Mouse (Mus musculus): ENCODE data around the gene Bean1.
A peak's percentile ranks its signal among the peaks of the same experiment; 100 is the strongest.

DNA sequence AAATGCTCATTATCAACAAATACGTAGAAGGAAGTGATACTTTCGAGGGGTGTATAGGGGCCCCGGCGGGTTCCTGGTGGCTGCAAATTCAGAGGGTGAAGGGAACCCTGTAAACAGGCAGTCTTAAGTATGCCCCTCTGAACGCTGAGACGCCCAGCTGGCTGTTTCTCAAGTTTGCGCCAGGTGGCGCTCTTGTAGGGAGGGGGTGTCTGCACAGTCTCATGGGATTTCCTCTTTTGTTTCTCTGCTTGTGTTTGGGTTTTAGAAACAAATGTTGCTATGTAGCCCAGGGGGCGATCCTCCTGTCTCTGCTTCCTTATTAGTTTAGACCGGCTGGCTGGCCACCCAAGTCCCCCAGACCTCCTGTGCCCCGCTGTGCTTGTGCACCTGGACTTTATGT, 48.8 kb downstream of the Bean1 start:
- TF ChIP-seq CTCF (IDR thresholded peaks at IDR 0.05; ENCODE audit: extremely low read depth, insufficient read length, insufficient replicate concordance, low read depth, low read length): peak; percentile 60; the same call in 1 of the 2 replicates
- no peak for TF ChIP-seq POLR2A (IDR thresholded peaks at IDR 0.05; ENCODE audit: low read depth, low read length)

Data from small intestine, adult 2 months (tissue).